Mouse (Mus musculus) cerebellum, adult 8-10 months (tissue): ENCODE results near the gene Parp3.
A peak's percentile ranks its signal among the peaks of the same experiment; 100 is the strongest.

ENCODE experiments used
- DNase-seq: peaks from one replicate; pipeline ENCODE4 v3.0.0; 2022

The Parp3 gene

DNA sequence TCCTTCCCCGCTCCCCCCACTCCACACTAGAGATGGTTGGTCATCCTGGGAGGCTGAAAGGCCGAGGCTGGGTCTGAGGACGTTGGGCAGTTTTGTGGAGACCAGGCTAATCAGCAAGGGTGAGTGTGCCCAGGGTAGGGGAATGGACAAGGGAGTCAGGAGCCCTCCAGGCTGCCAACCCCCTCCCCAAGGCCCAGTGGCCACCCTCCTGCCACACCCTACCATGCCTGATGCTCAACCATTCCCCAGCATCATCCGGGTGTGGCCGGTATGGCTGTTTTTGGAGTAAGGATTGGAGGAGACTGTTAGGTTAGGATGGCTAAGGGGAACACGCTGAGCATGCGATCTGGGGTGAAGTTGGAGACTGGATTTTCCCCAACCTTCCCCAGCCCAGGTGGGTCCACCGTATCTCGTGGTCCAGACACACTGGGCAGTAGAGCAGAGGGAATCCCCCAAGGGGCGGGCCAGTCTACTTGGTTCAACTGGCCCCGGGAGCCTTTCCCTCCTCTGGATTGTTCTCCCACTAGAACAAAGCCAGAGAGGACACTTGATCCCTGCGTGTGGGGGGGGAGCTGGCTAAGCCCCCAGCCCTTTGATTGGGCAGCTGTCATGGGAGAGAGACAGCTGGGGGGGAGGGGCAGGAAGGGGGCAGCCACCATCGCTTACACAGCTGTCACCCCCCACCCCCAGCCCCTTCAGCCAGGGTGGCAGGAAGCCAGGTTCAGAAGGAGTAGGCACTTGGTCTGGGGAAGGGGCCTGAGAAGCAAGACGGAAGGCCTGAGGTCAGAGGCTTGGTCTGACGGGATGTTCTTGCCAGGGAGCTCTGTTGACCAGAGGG, 20.2 kb downstream of the Parp3 start:
- peak; percentile 35 for DNase-seq

- peak; percentile 36 for DNase-seq
Observed at GRCm38 (mm10) chr9:106454888-106455681, 21.7 kb downstream of the Parp3 start.

GRCm38 (mm10) chr9:106454071-106454761, 22.5 kb downstream of the Parp3 start:
- peak; percentile 57 for DNase-seq

GRCm38 (mm10) chr9:106453271-106454070, 23.3 kb downstream of the Parp3 start, which contains the start of gene Pcbp4:
Pcbp4 (plus strand) TSS chr9:106453291.
- peak; percentile 75 for DNase-seq

DNA sequence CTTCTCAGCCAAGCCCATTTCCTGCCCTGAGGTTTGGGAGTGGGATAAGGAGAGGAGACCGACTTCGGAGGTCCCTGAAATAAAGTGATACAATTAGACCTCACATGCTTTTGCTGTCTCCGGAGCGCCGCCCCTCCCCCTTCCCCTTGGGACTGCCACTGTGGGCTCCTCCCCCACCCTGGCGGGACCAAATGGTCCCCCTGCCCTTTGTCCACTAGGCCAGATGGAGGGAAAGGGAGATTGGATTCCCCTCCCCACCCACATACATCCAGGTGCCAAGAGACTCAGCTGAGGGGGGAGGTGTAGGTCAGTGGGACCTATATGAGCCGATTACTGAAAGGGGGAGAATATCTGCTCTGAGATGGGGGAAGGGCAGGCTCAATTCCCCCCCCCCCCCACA, 23.9 kb downstream of the Parp3 start:
- peak; percentile 85 for DNase-seq

DNA sequence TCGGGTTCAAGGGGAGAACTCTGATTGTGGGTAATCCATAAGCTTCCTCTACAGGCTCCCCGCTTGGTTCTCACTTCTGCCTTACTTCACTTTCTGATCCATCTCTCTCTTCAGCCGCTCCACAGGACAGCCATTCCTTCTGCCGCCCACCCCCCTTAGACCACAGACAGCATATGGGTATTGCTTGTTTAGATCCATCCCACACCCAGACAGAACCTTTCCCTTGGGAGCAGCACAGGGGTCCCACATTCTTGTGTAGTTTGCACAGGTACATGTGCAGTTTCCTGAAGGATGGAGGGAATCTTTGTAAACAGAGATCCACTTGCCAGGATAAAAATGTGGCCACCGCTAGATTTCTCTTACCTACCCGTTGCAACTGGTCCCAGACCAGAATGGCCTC, 24.4 kb downstream of the Parp3 start:
- no peak for DNase-seq

GRCm38 (mm10) chr9:106451899-106452298, 24.9 kb downstream of the Parp3 start:
- no peak for DNase-seq

DNA sequence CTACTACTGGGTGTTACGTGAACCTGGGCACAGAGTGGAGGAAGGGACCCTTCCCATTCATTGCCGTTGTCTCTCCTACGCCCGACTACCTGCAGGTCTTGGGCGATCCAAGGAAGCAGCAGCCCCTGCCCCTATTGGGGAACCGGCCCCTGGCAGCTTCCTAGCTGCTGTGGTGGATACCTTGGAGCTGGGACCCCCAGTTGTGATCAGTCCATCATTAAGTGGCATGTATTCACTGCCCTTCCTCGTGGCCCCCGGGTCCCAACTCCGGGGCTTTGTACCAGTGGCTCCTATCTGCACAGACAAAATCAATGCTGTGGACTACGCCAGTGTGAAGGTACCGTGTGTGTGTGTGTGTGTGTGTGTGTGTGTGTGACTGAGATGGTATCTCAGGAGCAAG, 25.5 kb downstream of the Parp3 start:
- DNase-seq: no peak

GRCm38 (mm10) chr9:106450661-106451060, 26.1 kb downstream of the Parp3 start:
- peak; percentile 71 for DNase-seq

DNA sequence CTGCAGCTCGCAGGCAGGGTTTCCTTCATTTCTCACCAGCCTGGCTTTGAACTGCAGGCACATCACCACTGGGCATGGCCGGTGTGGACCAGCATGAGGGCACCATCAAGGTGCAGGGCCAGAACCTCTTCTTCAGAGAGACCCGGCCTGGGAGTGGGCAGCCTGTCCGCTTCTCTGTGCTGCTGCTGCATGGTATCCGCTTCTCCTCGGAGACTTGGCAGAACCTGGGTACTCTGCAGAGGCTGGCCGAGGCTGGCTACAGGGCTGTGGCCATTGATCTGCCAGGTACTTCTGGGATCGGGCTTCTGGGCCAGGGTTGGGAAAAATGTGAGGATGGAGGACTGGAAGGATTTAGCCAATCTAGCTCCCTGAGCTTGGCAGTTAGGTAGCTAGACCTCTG, 26.8 kb downstream of the Parp3 start:
- no peak for DNase-seq

DNA sequence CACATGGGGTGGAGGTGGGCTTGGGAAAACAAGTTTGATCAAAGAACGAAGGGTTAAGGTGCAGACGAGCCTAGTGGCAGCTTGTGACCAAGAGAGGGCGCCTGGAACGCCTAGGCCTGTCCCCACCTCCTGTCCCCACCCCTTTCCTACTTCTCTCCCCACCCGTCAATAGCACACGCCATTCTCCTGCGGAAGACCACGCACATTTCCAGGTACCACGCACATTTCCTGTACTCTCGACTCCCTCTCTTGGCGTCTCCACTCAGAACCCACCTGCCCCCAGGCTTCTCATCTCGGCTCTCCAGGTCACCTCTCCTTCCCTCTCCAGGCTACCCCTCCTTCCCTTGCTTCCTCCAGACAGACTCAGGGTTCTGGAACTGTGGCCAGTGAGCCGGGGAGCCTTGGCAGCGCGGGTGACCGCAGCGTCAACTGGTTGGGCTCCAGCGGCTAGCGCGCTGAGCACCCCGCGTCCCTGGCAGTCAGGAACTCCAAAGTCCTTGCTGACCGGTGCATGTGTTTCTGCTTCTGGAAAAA, 28.2 kb downstream of the Parp3 start:
- DNase-seq: peak; percentile 81

DNA sequence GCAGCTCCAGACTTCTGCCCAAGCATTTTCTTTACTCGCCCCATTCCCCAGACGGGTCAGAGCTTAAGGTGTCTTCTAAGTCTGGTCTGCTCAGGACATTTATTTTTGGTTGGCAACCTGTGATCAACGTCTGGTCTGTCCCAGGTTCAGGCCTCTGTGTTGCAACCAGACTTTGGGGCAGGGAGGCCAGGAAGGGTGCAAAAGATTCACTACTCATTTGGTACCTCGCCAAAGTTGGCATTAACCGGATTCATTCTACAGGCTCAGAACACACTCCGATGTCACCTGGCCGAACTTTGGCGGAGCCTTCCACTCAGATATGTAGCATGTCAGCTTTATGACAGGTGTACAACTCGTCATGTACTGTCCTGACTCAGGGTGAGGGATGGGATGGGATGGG, 28.8 kb downstream of the Parp3 start:
- no peak for DNase-seq

GRCm38 (mm10) chr9:106447348-106447747, 29.4 kb downstream of the Parp3 start, which contains the start of the genes Abhd14b and Abhd14a:
Abhd14b (plus strand) TSS chr9:106447459.
Abhd14a (minus strand) TSS chr9:106447678.
- DNase-seq: peak; percentile 94

GRCm38 (mm10) chr9:106444836-106445235, 31.9 kb downstream of the Parp3 start:
- DNase-seq: no peak

DNA sequence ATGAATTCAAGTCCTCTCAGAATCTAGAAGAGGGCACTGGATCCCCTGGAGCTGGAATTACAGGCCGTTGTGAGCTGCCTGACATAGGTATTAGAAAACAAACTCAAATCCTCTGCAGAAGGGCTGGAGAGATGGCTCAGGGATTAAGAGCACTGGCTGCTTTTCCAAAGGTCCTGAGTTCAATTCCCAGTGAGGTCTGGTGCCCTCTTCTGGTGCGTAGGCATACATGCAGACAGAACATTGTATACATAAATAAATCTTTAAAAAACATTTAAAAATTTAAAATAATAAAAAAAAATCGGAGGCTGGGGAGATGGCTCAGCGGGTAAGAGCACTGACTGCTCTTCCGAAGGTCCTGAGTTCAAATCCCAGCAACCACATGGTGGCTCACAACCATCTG, 34.1 kb downstream of the Parp3 start:
- DNase-seq: no peak

- no peak for DNase-seq
Observed at GRCm38 (mm10) chr9:106436566-106436965, 40.2 kb downstream of the Parp3 start.

DNA sequence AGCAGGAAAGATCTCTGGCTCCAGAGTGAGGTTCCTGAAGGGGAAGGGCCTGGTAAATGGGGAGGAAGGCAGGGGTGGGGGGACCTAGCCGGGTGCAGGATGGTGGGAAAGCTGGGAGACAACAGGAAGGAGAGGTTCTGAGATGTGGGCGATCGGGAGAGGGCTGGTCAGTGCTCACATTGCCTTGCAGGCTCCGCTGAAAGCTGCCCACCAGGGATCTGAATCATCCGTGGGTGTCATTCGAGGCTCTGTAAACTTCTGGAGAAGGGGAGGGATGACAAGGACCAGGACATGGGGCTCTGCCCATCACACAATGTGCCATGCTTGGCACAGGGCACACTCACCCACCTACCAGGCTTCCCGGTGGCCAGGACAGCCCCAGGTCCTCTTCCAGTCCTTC, 43.4 kb downstream of the Parp3 start:
- DNase-seq: no peak

DNA sequence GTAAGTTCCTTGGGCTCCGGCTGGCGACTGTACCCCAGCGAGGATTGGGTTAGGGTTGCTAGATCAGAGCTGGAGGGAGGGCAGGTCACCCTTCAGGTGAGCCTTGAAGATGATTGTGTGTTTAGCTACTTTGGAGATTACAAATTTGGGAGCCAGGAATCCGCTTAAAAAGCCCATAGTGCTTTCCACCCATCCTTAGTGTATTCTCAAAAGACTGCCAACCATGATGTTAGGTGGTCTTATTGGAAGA, 46.8 kb downstream of the Parp3 start:
- DNase-seq: no peak

DNA sequence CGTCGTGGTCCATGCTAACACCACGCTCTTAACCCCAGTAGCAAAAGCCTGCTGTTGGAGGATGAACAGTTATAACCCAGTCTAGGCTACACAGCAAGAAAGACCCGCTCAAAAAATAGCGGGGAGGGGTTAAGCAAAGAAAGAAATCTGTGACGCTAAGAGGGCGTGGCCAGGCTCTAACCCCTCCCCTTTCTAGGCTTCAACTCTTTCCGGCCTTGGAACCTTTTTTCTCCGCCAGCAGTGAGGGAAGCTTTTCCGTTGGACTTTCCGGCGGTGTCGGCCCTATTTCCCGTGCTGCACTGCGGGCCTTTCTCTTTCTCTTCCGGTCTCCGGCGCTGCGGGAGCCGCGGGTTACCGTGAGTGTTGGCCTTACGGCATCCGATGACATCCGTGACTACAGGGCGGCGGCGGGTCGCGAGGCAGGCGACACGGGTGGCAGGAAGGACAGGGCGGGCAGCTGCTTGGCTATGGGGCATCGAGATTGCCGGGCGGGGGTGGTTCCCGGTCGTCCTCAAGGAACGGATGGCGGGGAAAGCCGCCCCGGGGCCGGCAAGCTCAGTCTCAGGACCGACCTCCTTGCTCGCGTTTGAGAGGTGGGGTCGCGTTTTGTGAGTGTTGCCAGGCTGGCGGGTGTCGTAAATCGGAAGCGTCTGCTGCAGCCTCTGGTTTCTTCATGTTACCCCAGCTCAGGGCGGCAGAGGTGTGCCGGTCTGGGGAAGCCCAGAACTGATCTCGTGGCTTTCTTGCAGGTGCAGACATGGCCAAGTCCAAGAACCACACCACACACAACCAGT, 47.3 kb downstream of the Parp3 start, which contains the start of gene Rpl29:
Gene Rpl29 (plus strand): TSS at position 234 of the 794 bp plus-strand sequence.
- DNase-seq: peak; percentile 96

DNA sequence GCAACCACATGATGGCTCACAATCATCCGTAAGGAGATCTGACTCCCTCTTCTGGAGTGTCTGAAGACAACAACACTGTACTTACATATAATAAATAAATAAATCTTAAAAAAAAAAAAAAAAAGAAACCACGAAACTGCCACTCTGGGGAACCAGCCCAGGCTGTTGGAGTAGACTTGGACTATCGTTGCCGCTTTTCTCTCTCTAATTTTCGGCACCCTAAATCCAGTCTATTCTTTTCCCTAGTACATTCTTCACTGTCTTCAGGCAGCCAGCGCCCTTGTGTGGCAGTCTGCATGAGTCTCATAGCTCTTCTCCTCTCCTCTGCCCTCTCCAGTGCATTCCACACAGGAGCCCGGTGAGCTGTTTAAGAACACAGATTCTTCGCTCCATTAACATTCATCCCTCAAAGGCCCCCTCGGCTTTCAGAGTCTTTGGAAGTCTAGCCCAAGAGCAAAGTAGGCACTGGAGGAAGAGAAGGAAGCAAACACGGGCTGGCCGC, 48.0 kb downstream of the Parp3 start:
- no peak for DNase-seq

GRCm38 (mm10) chr9:106421865-106422160, 54.9 kb downstream of the Parp3 start:
- DNase-seq: peak; percentile 83
